Mouse (Mus musculus) monocyte, adult 2 months (primary cell): ENCODE data around the gene Nlrx1.
A peak's percentile ranks its signal among the peaks of the same experiment; 100 is the strongest.

Source experiments
- DNase-seq, 2 experiments: peaks; one replicate each; pipeline ENCODE4 v3.0.0; 2022; ENCODE audit warnings: low spot score in 2 of 2, low read depth in 1 of 2

The Nlrx1 gene

DNA sequence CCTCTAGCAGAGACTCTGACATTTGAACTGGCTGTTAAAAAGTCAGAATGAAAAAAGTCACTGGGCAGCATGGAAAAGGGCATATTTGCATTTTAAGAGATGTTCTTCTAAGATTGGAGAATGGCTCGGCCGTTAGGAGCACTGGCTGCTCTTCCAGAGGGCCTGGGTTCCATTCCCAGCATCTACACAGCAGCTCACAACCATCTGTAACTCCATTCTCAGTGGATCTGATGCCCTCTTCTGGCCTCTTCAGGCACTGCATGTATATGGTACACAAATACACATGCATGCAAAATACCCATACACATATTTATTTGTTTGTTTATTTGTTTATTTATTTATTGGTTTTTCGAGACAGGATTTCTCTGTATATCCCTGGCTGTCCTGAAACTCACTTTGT, 678 bp upstream of the Nlrx1 start:
- no peak for DNase-seq

DNA sequence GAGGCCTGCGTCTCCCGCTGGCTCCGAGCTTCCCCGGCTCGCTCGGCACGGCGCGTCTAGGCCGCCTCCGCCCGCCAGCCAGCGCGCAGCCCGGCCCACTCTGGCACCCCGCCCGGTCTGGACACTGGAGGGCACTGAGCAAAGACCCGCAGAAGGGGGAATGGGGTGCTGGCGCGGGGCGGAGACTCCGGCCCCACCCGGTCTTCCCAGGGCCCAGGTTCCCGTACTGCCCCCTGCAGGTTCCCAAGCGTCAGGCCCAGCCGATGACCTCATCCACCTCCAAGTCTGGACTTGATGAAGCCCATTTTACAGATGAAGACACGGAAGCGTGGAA, 405 bp downstream of the Nlrx1 start:
- DNase-seq: peak; percentile 71 to 82

- no peak for DNase-seq
Measured at GRCm38 (mm10) chr9:44267319-44268026, 926 bp downstream of the Nlrx1 start.

- no peak for DNase-seq
Measured at GRCm38 (mm10) chr9:44266478-44267226, 1.7 kb downstream of the Nlrx1 start.

GRCm38 (mm10) chr9:44261388-44261787, 7.0 kb downstream of the Nlrx1 start:
- DNase-seq: no peak

- DNase-seq: no peak
Measured at GRCm38 (mm10) chr9:44259014-44259413, 9.4 kb downstream of the Nlrx1 start.

GRCm38 (mm10) chr9:44256213-44256612, 12.2 kb downstream of the Nlrx1 start:
- DNase-seq: no peak

GRCm38 (mm10) chr9:44255136-44255521, 13.3 kb downstream of the Nlrx1 start:
- no peak for DNase-seq

DNA sequence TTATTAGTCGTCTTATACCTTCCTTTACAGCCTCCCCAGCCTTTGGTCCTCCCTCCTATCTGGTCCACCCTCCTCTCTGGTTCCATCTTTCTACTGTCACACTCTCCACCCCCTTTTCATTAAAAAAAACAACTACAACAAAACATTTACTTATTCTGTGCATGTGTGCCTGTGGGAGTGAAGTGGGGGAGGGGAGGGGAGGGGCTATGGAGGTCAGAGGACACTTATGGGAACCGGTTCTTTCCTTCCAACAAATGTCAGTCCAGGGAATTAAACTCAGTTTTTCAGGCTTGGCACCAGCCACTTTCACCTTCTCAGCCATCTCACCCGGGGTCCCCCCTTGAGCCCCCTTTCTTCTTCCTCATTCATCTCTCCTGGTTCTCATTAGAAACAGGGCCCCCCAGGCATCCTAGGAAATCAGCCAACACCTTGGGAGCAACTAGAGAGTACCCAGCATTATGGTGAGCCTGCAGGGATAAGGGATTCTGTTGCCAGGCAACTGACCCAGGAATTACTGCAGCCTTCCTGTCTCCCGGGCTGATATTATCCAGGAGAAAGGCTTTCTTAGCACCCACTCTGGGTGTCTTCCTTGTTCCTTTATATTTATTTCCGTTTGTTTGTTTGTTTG, 13.8 kb downstream of the Nlrx1 start:
- no peak for DNase-seq

GRCm38 (mm10) chr9:44253441-44253840, 15.0 kb downstream of the Nlrx1 start:
- no peak for DNase-seq

DNA sequence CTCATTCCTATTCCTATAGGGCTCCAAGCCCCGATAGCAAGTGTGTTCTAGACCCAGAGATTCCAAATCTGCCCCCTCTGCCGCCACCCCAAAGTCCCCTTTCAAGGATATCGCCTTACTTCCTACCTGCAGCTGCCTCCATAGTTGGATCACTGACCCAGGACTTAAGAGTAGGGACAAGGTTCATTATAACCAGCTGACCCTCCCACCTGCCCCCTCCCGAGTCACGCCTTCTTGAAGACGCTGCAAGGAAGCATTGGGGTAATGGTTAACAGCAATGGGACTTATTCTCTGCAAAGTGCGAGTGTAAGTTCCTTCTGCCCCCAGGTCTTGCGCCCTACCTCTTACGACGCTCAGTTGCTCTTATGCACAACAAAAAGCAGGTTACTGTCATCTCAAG, 17.1 kb downstream of the Nlrx1 start, which contains the start of gene Pdzd3:
Gene Pdzd3 (minus strand): TSS at position 158 of the 400 bp plus-strand sequence.
- DNase-seq: no peak

DNA sequence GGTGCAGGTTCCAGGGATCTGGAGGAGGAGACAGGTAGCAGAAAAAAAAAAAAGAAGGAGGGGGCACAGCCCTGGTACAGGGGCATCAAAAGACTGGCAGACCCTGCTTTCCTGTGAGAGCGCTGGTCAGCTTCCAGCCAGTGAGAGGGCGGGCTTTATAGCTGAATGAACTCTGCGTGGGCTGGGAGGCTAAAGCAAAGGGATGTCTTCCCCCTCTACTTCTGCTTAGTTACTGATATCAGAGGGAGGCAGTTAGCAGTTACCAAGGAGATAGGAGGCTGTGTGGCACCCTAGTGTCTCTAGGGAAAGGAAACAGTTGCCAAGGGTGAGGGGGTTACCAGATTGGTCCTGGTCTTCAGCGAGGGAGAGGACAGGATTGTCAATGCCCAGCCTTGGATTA, 18.0 kb downstream of the Nlrx1 start:
- no peak for DNase-seq

DNA sequence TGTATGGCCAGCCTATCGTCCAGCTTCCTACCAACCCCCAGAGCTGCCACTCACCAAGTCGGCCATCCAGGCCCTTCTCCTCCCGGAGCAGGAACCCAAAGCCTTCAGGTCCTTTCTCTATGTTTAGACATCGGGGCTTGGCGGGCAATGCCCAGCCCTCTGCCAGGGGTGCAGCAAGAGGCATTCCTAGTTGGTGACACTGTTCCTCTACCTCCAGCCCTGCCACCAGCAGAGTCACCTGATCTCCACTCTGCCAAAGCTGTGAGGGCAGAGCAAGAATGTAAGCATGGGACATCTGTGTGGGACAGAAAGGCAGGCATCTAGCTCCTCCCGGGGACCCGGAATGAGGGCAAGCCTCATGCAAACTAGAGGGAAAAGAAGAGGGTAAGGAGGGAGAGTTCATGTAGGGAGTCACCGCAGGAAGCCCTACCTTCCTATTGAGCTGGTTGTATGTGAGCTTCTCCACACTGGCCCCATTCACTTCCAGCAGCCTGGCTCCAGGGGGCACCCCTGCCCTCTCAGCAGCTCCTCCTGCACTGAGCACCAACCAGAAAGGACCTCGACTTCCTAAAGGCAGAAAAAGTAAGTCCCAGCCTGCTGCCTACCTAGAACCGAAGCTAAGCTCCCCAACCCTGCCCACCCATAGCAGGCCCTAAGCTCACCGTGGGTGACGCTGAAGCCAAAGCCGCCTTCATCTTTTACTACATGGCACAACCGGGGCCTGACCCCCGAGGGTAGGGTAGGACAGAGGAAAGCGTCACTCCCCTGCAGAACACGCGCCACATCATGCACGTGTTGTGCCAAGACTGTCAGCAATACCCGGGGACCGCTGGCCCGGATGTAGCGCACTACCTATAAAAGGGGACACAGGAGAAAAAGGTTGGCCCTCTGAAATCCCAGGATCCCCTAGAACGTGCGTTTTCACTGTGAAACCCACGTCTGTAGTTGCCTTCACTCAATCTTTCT, 18.9 kb downstream of the Nlrx1 start:
- peak in 1 of 2 experiments; percentile 52 for DNase-seq

DNA sequence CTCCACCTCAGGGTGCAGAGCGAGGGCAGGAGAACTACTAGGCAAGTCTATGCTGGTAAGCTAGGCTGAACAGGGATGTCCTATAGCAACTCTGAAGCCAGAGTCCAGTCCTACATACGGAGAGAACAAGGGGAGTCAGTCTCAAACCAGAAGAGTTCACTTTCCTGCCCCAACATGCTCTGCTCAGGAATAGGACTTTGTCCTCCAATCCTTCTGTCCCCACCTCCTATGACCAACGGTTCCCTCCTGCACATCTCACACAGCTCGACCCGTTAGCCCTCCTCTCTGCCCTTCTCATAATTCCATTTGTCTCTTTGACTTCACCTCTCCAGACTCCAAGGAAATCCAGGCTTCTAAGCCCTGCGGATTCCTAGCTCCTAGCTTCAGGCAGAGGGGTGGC, 20.5 kb downstream of the Nlrx1 start:
- DNase-seq: no peak

DNA sequence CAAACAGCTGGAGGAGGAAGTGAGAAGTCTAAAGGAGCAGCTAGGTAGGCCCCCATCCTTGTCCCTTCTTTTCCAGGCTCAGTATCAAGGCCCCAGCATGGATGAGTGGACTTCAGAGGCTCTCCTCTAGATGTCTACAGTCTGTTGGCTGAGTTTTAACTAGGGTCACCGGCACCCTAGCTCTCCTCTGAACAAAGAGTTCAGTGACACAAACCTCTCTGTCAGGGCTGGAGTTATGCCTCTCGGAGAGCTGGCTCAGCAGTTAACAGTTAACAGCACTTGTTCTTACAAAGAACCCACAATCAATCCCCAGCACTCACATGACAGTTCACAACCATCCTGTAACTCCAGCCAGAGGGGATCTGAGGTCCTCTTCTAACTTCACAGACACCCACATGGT, 24.8 kb downstream of the Nlrx1 start:
- DNase-seq: no peak

DNA sequence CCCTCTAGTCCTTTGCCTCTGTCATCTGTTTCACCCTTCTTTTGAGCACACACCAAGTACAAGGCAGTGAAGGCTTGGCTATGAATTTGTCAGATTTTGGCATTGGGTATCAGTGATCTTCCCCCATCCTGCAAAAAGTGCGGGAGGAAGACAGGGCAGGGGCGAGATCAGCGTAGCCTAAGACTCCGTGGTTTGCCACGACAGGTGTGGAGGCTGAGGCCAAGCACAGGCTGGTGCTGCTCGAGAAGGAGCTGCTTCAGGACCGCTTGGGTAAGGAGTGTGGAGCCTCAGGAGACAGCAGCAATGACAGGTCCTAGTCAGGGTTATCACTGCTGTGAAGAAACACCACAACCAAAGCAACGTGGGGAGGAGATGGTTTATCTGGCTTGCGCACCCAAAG, 27.0 kb downstream of the Nlrx1 start:
- DNase-seq: no peak

DNA sequence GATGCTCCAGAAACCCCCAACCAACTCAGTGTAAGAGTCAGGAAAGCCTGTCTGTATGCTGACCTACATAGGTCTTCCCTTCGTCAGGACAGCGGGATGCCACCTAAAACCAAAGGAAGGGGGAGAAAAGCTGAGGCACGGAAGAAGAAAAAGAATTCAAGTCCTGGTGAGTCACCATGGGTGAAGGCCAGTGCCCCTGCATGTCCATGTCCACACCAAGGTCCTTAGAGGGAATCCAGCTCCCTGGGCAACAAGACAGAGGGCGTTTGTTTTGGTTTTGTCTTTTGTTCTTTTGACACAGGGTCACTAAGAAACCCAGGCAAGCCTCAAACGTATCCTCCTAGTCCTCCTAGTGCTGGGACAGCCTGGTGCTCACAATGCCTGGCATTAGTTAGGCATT, 27.5 kb downstream of the Nlrx1 start:
- no peak for DNase-seq

- DNase-seq: no peak
Measured at GRCm38 (mm10) chr9:44240399-44240798, 28.0 kb downstream of the Nlrx1 start, which contains the start of gene Ccdc153. Gene Ccdc153, plus strand, starts transcription at chr9:44240676.

DNA sequence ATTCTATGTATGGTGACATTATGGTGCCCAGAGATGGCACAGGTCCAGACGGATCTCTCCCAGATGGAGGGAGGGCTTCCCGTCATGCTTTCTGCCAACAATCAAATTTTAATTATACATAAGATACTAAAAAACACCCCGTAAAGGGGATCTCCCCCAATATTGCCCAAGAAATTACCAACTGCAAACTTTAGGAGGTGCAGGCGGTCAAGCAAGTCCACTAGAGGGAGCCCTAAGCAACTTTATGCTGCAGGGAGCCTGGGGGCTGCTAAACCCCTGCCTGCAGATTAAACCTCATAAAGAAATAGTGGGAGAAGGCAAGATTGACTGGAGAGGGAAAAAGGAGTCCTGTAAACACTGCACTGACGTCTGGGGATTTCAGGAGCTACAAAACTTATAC, 29.0 kb downstream of the Nlrx1 start:
- peak in 1 of 2 experiments; percentile 26 for DNase-seq

DNA sequence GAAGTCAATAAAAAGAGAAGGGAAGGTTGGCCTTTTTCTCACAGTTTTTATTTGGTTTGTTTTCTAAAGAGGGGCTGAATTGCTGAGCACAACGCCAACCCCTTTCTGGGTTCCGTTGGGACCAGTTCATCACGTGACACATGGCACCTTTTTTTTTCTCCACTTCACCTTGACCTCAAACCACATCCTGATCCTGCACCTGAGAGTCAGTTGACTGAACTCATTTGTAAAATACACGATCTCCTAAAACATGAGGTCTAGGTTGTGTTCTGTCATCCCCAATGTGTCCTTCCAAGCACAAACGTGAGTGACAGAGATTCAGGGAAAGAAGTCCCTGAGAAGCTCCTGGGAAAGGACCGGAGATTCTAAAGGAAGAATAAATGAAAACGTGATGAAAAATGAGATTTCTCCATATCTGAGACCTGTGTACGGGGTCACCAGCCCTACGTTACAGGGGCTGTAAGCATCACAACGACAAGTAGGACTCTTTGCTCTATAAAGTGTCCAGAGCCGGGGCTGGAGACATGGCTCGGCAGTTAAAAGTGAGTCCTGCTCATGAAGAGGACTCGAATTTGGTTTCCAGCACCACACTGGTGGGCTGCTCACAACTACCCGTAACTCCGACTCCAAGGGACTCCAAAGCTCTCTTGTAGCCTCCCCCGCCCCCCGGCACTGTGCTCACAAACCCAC, 29.8 kb downstream of the Nlrx1 start:
- no peak for DNase-seq

DNA sequence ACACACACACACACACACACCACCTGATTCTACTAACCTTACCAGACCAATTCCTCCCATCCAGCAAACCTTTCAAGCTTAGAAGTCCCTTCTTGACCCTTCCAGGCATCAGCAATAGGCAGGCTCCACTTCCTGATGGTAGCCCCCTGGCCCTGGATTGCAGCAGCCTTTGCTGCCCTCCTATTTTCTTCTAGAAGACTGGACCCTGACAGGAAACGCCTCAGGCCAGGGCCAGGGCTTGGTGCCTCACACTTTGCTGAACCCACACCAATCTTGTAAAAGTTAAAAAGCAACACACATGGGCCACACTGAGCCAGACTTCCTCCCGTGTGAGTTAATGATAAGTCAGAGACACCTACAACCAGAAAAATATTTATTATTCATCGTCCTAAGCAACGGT, 31.3 kb downstream of the Nlrx1 start:
- DNase-seq: no peak
